Mouse (Mus musculus) mature B cell (primary cell): Measurements from ENCODE around the gene Disp2.

ENCODE experiments used
- in situ Hi-C: fragments of 300-500 bp; cut with MboI; formaldehyde crosslinking; loops from 2 replicates; pipeline ENCODE4 v1.14.3; 2019

The Disp2 gene

DNA sequence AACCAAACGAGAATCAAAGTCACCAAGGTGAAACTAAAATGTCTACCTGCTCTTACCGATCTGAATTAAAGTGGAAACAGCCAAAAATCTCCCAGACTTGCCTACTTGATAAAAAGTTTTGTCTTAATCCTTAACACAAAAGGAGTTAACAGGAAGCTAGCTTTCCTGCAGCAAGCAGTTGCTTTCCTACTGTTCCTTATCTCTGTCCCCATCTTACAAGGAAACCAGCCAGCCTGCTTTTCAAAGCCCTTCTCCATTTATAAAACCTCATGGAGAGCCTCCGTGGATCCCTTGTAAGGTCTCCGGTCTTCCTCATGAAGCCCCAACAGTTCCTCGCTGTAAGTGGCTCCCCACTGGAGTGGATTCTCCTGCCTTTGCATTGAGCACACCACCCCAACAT is 58.8 kb downstream of the Disp2 start:
- in situ Hi-C loops, result no loop called here

DNA sequence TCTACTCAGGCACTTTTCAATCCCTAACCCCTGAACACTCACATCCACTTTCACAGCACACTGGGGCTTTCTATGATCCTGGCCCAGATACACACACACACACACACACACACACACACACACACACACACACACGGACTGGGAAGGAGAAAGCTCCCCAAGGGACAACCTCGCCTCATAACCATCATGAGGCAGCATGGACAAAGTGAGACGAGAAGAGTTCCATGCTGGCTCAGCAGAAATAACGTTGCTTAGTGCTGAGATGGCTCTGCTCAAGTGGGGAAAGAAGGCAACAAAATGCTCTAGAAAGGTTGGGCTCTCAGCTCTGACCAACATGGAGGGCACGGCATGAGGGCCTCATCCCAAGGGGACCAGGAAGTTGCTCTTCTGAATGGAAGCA is 61.7 kb downstream of the Disp2 start:
- in situ Hi-C loops, result no loop called here

DNA sequence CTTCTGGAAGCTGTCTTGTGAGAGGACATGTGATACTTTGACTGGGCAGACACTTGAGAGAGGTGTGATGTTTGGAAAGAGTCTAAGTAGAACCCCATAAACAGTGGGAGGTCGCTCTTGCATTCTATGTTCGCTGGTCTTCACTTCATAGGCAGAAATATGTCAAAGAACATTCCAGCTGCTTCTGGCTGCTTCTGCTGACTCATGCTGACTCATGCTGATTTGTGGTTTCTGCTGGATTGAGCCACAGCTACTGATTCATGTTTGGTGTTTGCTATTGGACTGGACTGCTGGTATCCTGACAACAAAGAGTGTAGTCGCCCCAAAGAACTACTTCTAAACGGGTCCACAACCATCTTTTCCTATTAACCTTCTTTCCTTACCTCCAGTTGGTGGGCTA is 62.3 kb downstream of the Disp2 start:
- in situ Hi-C loops, result no loop called here

DNA sequence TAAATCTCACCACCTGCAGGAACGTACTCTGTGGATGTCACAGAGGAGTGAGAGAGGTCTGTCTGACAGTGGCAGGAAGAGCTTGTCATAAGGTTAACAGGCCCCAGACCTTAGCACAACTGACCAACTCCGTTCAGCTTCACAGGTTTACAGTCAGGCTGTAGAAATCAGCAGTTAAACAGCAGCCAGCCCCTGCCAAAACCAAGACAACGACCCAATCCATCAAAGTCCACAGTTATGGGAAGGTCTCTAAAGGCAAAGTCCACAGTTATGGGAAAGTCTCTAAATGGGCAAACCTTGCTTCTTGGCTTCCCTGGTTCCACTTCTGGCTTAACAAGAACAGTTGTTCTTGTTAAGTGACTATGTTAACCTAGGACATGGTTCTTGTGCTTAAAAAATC is 64.9 kb downstream of the Disp2 start:
- in situ Hi-C loops, result no loop called here

DNA sequence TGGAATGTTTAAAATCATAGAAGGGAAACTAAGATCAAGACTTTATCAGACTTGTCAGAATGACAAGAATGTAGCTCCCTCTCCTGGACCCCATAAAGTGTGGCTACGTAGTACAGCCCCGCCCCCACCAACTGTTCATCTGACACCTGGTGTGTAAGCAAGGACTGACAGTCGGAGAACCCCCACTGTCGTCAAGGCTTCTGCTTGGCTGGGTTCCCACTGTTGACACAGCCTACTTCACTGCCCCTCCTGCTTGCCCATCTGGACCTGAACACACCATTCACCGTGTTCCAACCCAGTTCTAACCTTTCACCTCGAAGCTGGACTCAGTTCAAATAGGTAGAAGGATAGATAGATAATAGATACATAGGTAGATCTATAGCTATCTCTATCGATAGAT is 66.7 kb downstream of the Disp2 start:
- in situ Hi-C loops, result no loop called here

DNA sequence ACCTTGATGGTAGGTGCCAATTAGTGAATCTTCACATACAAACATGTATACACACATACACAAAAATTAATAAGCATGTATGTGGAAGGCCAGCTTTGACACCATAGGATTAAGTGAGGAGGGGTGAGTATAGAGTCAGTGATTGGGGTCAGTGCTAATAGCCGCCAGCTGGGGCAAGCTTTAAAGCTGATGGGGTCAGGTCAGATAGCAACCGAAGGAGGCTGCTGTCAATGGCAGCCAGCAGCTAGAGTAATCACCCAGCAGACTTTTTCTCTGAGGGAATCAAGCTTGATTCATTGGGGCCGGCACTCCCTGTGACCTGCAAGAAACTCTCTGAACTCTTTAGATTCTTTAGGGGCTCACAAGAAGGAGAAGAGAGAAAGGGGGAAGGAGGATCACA is 72.2 kb downstream of the Disp2 start:
- in situ Hi-C loops, result no loop called here
